ENCODE assay signal across 24 mouse cellular contexts in genomic region chr13:74147327-74147726, GRCm38 (mm10). TPM values are rescaled to one million over a fixed set of nuclear protein-coding genes. Genes with fewer than 3 reads are reported as not detected.
A peak's percentile ranks its signal among the peaks of the same experiment; 100 is the strongest.
DNase-seq lines count a peak whose midpoint lies in the region; ATAC-seq and TF ChIP-seq lines count a peak whose summit lies in the region.
"Had no signal": no experiment of that assay in that cellular context is flagged by ENCODE, and none has a peak within 500 bp of the region (broad histone marks: within the 10 kb centered on the region; RNA-seq: fewer than 3 reads in every experiment).

No protein-coding gene starts in this region.

- 30% methylated on average over 2 of the region's 2 CpGs for WGBS in intestine, postnatal 0 days
- 47% methylated on average over 2 of the region's 2 CpGs for WGBS in liver, embryonic 15.5 days (ENCODE audit: insufficient replicate concordance)
- 86% methylated on average over 2 of the region's 2 CpGs for WGBS in kidney, embryonic 15.5 days

- H3K9me3 ChIP-seq in intestine, postnatal 0 days (ENCODE audit: control insufficient read depth): no peaks in the 10 kb centered on the region
- H3K9me3 ChIP-seq in liver, embryonic 15.5 days (replicated peaks): no peaks in the 10 kb centered on the region
- H3K9me3 ChIP-seq in kidney, embryonic 15.5 days (replicated peaks): no peaks in the 10 kb centered on the region
- H3K9me3 ChIP-seq: embryonic facial prominence, embryonic 15.5 days; forebrain, embryonic 10.5 days; heart, embryonic 10.5 days; hindbrain, embryonic 13.5 days had no signal

- H3K4me1 ChIP-seq in intestine, postnatal 0 days (replicated peaks; ENCODE audit: control insufficient read depth, insufficient read depth, low read length): no peaks in the 10 kb centered on the region
- H3K4me1 ChIP-seq in liver, embryonic 15.5 days (replicated peaks): peaks cover 12% of the 10 kb centered on the region; the same call in 1 of the 2 replicates
- peaks cover 22% of the 10 kb centered on the region; the same call in 1 of the 2 replicates for H3K4me1 ChIP-seq in kidney, embryonic 15.5 days
- H3K4me1 ChIP-seq: embryonic facial prominence, embryonic 15.5 days; forebrain, embryonic 10.5 days; hindbrain, embryonic 13.5 days had no signal

- no peak overlapping the region for H3K4me3 ChIP-seq in intestine, postnatal 0 days (ENCODE audit: low read depth, low read length)
- no peak overlapping the region for H3K4me3 ChIP-seq in liver, embryonic 15.5 days (replicated peaks)
- H3K4me3 ChIP-seq in left cerebral cortex, adult 2 months: no peak overlapping the region
- H3K4me3 ChIP-seq in kidney, embryonic 15.5 days (replicated peaks): no peak overlapping the region
- H3K4me3 ChIP-seq: embryonic facial prominence, embryonic 15.5 days; erythroblast, embryonic 14.5 days; forebrain, embryonic 10.5 days; heart, embryonic 10.5 days; hindbrain, embryonic 13.5 days had no signal

- H3K27ac ChIP-seq in intestine, postnatal 0 days (ENCODE audit: low read depth, low read length): peak overlapping the region; percentile 47
- no peak overlapping the region for H3K27ac ChIP-seq in liver, embryonic 15.5 days (replicated peaks)
- no peak overlapping the region for H3K27ac ChIP-seq in left cerebral cortex, adult 2 months
- no peak overlapping the region for H3K27ac ChIP-seq in kidney, embryonic 15.5 days
- H3K27ac ChIP-seq: embryonic facial prominence, embryonic 15.5 days; forebrain, embryonic 10.5 days; heart, embryonic 10.5 days; hindbrain, embryonic 13.5 days had no signal

- peak; percentile 45 for DNase-seq in kidney, adult 9 months
- no peak for DNase-seq in kidney, adult 8-10 months
- peak; percentile 37 for DNase-seq in yolk sac, embryonic 10.5 days (ENCODE audit: low spot score)
- no peak for DNase-seq in heart, postnatal 36 days
- DNase-seq in left cerebral cortex, adult 2 months (ENCODE audit: extremely low spot score in 1 of 2, low spot score in 2 of 2): no peak
- DNase-seq: adrenal gland, postnatal 10 days; B cell, adult 2 months; cerebellum, adult 18-20 months; cerebellum, postnatal 10 days; embryo, embryonic 11 days; heart, adult 18-20 months; heart, postnatal 10 days had no signal

- no peak overlapping the region for H3K9ac ChIP-seq in intestine, postnatal 0 days (ENCODE audit: low read depth, low read length)
- no peak overlapping the region for H3K9ac ChIP-seq in liver, embryonic 15.5 days
- H3K9ac ChIP-seq in kidney, embryonic 15.5 days: no peak overlapping the region
- H3K9ac ChIP-seq: embryonic facial prominence, embryonic 15.5 days; hindbrain, embryonic 13.5 days had no signal

- H3K36me3 ChIP-seq in intestine, postnatal 0 days (ENCODE audit: control insufficient read depth, insufficient read depth): no peaks in the 10 kb centered on the region
- H3K36me3 ChIP-seq in liver, embryonic 15.5 days (replicated peaks): no peaks in the 10 kb centered on the region
- H3K36me3 ChIP-seq in kidney, embryonic 15.5 days: no peaks in the 10 kb centered on the region
- H3K36me3 ChIP-seq: embryonic facial prominence, embryonic 15.5 days; forebrain, embryonic 10.5 days; heart, embryonic 10.5 days; hindbrain, embryonic 13.5 days had no signal

- no peak for TF ChIP-seq CTCF in intestine, postnatal 0 days (IDR thresholded peaks at IDR 0.05; ENCODE audit: low read depth)
- no peak for TF ChIP-seq CTCF in left cerebral cortex, adult 2 months (IDR thresholded peaks at IDR 0.05)

- H3K4me2 ChIP-seq in intestine, postnatal 0 days (replicated peaks; ENCODE audit: low read depth): no peak overlapping the region
- H3K4me2 ChIP-seq in liver, embryonic 15.5 days: no peak overlapping the region
- no peak overlapping the region for H3K4me2 ChIP-seq in kidney, embryonic 15.5 days
- H3K4me2 ChIP-seq: embryonic facial prominence, embryonic 15.5 days; hindbrain, embryonic 13.5 days had no signal

- ATAC-seq in intestine, postnatal 0 days: peak; percentile 88
- peak; percentile 70; the same call in 1 of the 2 replicates for ATAC-seq in liver, embryonic 15.5 days (ENCODE audit: insufficient read depth)
- no peak for ATAC-seq in kidney, embryonic 15.5 days (replicated peaks; ENCODE audit: low FRiP score)
- ATAC-seq: forebrain, embryonic 14.5 days had no signal

- intact Hi-C loops in heart, postnatal 36 days (cut with DNase I): no loop called here
- intact Hi-C loops in left cerebral cortex, adult 2 months (cut with DNase I): no loop called here

- no peaks in the 10 kb centered on the region for H3K27me3 ChIP-seq in intestine, postnatal 0 days (replicated peaks; ENCODE audit: control insufficient read depth, insufficient read depth, low read length)
- H3K27me3 ChIP-seq in liver, embryonic 15.5 days: no peaks in the 10 kb centered on the region
- no peaks in the 10 kb centered on the region for H3K27me3 ChIP-seq in kidney, embryonic 15.5 days
- H3K27me3 ChIP-seq: embryonic facial prominence, embryonic 15.5 days; hindbrain, embryonic 13.5 days had no signal

RNA-seq across cellular contexts. Expression of gene Slc9a3, which starts 26.1 kb away (rescaled TPM):
- 21.9 and 25.3 TPM in 2 replicates for polyA plus RNA-seq in intestine, postnatal 0 days (2015; fragmentation: Nextera tagmentation; extraction: Ambion mirVana)
- polyA plus RNA-seq in liver, embryonic 15.5 days (2015; fragmentation: Nextera tagmentation; extraction: Ambion mirVana): not detected in 2 replicates
- total RNA-seq in heart, postnatal 36 days (2021): under 1 TPM; 0.22 to 0.56 TPM
- total RNA-seq in left cerebral cortex, adult 2 months (2021): 1 to 10 TPM; 1.3 to 2.2 TPM
- polyA plus RNA-seq in kidney, embryonic 15.5 days (2015; fragmentation: Nextera tagmentation; extraction: Ambion mirVana): 1.6 and 1.8 TPM in 2 replicates
- total RNA-seq: common myeloid progenitor, adult 5-6 weeks; hematopoietic stem cell, adult 5-6 weeks had no signal
- polyA plus RNA-seq: embryonic facial prominence, embryonic 11.5 days; erythroblast, embryonic 14.5 days; forebrain, embryonic 10.5 days; forebrain, embryonic 14.5 days had no signal

Comparison
In these comparisons a context has a peak if more than half of its experiments do, and no peak if none do; other contexts are left out.
1. DNase-seq: peak in kidney, adult 9 months (single experiment) and yolk sac, embryonic 10.5 days (single experiment); none in kidney, adult 8-10 months (0 of 2), heart, postnatal 36 days (0 of 2) and left cerebral cortex, adult 2 months (0 of 2).